Mouse (Mus musculus) embryonic facial prominence, embryonic 13.5 days (tissue): ENCODE results near the gene Gm5483. TPM values are rescaled to one million over a fixed set of nuclear protein-coding genes. Genes with fewer than 3 reads are reported as not detected.
"Not testable (repeated sequence)": the region's sequence is repeated elsewhere in the genome, so short reads cannot be mapped to it uniquely, and the experiment has no call there.

ENCODE experiments used
- ATAC-seq: fragments of 200-750 bp; cut with Nextera tagmentation; 2 replicates; pipeline ENCODE4 v1.8.0; 2017; ENCODE audit warnings: low read depth; ENCODE audit not compliant: insufficient number of reproducible peaks, insufficient read depth, low FRiP score, low TSS enrichment
- H3K27ac ChIP-seq: fragments of 300-500 bp; sonication (generic); 2 replicates; pipeline ENCODE4 v1.5.1; 2015; ENCODE audit warnings: moderate library complexity, mild to moderate bottlenecking, inconsistent platforms
- H3K27me3 ChIP-seq: fragments of 300-500 bp; sonication (generic); 2 replicates; pipeline ENCODE4 v1.6.1; 2015; ENCODE audit warnings: mild to moderate bottlenecking, inconsistent platforms
- H3K36me3 ChIP-seq: fragments of 300-500 bp; sonication (generic); 2 replicates; pipeline ENCODE4 v1.6.1; 2015; ENCODE audit warnings: mild to moderate bottlenecking, inconsistent platforms
- H3K4me1 ChIP-seq: fragments of 300-500 bp; sonication (generic); 2 replicates; pipeline ENCODE4 v1.6.1; 2015; ENCODE audit warnings: inconsistent platforms
- H3K4me2 ChIP-seq: fragments of 300-500 bp; sonication (generic); 2 replicates; pipeline ENCODE4 v1.6.1; 2015; ENCODE audit warnings: moderate library complexity, mild to moderate bottlenecking, inconsistent platforms
- H3K4me3 ChIP-seq: fragments of 300-500 bp; sonication (generic); 2 replicates; pipeline ENCODE4 v1.5.1; 2015; ENCODE audit warnings: mild to moderate bottlenecking, inconsistent platforms
- H3K9ac ChIP-seq: fragments of 300-500 bp; sonication (generic); 2 replicates; pipeline ENCODE4 v1.6.1; 2015; ENCODE audit warnings: mild to moderate bottlenecking, inconsistent platforms
- H3K9me3 ChIP-seq: fragments of 300-500 bp; sonication (generic); 2 replicates; pipeline ENCODE4 v1.6.1; 2016; ENCODE audit warnings: inconsistent platforms
- WGBS: fragments of 180-500 bp; shearing (Covaris S2); methylation state at CpG from one replicate; pipeline ENCODE4 v1.1.7; 2015; ENCODE audit warnings: mixed read lengths; 5-methylcytosine and 5-hydroxymethylcytosine counted together
- polyA plus RNA-seq: library from polyadenylated mRNA; unstranded; fragments of >200 nt; fragmentation: Nextera tagmentation; extraction: Ambion mirVana; gene quantifications from 2 replicates; pipeline ENCODE4 v1.2.1, GENCODE M21; 2015

Gene Gm5483
- polyA plus RNA-seq: 0.80 and 1.3 TPM in 2 replicates

GRCm38 (mm10) chr16:36183912-36184311 lies at the start of gene Gm5483:
TSS of gene Gm5483 (plus strand) at chr16:36184212.
- H3K36me3 ChIP-seq, H3K9ac ChIP-seq, H3K27ac ChIP-seq, H3K4me3 ChIP-seq, H3K27me3 ChIP-seq, H3K9me3 ChIP-seq, H3K4me1 ChIP-seq, ATAC-seq, H3K4me2 ChIP-seq: not testable (repeated sequence)
- 78% methylated on average over 4 of the region's 4 CpGs for WGBS

DNA sequence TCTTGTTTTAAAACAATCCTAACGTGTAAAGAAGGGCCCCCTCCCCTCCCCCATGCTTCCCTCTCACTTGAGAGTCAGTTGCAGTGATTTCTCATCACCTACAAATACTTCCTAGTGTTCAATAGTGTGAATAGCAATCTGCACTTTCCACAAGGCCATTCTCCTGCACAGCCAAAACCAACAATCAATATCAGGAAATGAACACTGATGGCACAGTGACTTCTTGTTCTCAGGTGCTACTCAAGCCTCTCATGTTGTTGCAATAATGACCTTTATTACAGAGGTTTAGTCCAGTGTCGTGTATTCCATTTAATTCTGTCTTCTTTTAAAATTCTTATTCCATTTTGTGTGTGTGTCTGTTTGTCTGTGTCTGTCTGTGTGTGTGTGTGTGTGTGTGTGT lies 45.8 kb upstream of the Gm5483 start:
- Histone ChIP-seq H3K9ac (no peak overlapping the region), H3K4me1 (no peaks in the 10 kb centered on the region), H3K27ac (no peak overlapping the region), H3K4me3 (no peak overlapping the region), H3K4me2 (no peak overlapping the region), H3K36me3 (no peaks in the 10 kb centered on the region), H3K27me3 (no peaks in the 10 kb centered on the region), H3K9me3 (no peaks in the 10 kb centered on the region)
- no peak for ATAC-seq
- 81% methylated on average over 2 of the region's 2 CpGs for WGBS

DNA sequence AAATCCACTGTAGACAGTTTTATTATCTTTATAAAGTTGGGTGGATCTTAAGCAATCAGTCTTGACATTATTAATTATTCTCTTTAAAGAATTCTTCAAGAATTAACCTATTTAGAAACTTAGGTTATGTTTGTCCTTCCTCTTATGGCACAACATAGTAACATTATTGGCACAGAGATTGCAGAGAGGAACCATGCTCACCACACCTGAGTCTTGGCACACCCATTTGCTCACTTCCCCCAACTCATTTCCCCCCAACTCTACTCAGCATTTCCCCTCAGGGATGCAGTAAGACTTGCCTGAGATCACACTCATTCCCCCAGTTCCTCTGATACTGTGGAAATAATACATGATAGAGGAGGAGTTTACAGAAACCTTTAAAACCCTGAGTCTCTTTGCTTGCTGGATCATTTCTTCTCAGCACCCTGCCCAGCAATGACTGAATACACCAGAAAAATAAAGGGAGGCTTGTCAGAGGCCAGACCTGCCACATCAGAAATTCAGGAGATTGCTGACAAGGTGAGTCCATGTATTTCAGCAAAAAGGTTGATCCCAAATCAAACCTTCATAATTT lies 27.5 kb upstream of the Gm5483 start, which contains the start of gene Stfa2l1:
TSS of gene Stfa2l1 (plus strand) at position 410 of the 574 bp plus-strand sequence.
- ATAC-seq: no peak
- Histone ChIP-seq H3K27me3 (no peaks in the 10 kb centered on the region), H3K9ac (no peak within 1 kb of the TSS), H3K27ac (no peak within 1 kb of the TSS), H3K4me1 (no peaks in the 10 kb centered on the region), H3K4me3 (no peak within 1 kb of the TSS), H3K4me2 (no peak within 1 kb of the TSS), H3K9me3 (no peaks in the 10 kb centered on the region), H3K36me3 (no peaks in the 10 kb centered on the region)

DNA sequence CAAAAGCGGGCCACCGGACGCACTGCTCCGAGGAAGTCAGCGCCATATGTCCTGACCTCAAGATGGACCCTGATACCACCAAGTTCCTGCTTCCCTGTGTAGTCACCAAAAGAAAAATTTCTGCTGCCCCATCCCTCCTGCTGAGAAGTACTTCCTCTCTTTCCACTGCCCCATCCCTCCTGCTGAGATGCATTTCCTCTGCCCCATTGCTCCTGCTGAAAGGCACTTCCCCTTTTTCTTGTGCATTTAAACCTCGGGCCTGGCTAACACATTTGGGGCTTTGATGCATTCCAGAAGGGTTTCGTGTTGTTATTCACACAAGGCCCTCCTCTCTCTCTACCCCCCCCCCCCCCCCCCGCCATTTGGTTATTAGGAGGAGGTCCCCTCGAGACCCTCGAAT lies 16.2 kb upstream of the Gm5483 start:
- H3K9ac ChIP-seq, H3K4me2 ChIP-seq, H3K36me3 ChIP-seq, H3K4me3 ChIP-seq, H3K27me3 ChIP-seq, H3K9me3 ChIP-seq, H3K27ac ChIP-seq, ATAC-seq, H3K4me1 ChIP-seq: not testable (repeated sequence)
- 86% methylated on average over 9 of the region's 10 CpGs for WGBS

DNA sequence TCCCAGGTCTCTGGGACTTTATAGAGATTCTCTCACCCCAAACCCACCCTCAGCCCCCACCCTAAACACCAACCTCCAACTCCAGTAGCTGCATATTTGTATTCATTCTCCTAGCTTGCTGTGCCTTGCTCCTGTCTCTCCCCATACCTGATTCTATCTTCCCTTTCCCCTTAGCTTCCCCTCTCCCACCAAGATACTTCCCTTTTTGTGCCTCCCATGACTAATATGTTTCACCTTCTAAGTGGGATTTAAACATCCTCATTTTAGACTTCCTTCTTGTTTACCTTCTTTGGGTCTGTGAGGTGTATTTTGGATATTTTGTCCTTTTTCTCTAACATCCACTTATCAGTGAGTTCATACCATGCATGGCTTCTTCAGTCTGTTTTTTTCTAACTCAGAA lies 7.9 kb upstream of the Gm5483 start:
- no peak overlapping the region for H3K9ac ChIP-seq
- no peak for ATAC-seq
- no peaks in the 10 kb centered on the region for H3K4me1 ChIP-seq

DNA sequence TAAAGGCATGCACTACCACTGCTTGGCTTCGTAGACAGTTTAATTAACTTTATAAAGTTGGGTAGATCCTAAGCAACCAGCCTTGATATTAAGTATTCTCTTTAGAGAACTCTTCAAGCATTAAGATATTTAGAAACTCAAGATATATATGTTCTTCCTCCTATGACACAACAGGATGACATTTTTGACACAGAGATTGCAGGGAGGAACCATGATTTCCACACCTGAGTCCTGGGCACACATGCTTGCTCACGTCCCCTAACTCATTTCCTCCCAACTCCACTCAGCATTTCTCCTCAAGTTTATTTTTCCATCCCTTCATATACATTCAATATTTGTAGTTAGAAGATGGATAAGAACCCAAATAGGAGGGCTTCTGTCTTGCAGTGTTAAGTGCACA lies 4.1 kb upstream of the Gm5483 start:
- Histone ChIP-seq H3K36me3 (no peaks in the 10 kb centered on the region), H3K4me1 (no peaks in the 10 kb centered on the region), H3K9ac (no peak overlapping the region), H3K4me3 (no peak overlapping the region), H3K27me3 (no peaks in the 10 kb centered on the region), H3K27ac (no peak overlapping the region), H3K4me2 (no peak overlapping the region), H3K9me3 (peaks cover 2% of the 10 kb centered on the region; the same call in 1 of the 2 replicates)
- ATAC-seq: no peak
- WGBS: 79% methylated on average over 2 of the region's 2 CpGs

More for the DNA sequence above, 7.9 kb upstream of the Gm5483 start:
- H3K4me3 ChIP-seq: no peak overlapping the region
- no peaks in the 10 kb centered on the region for H3K27me3 ChIP-seq
- H3K36me3 ChIP-seq: no peaks in the 10 kb centered on the region
- no peak overlapping the region for H3K4me2 ChIP-seq
- H3K27ac ChIP-seq: no peak overlapping the region
- H3K9me3 ChIP-seq: peaks cover 5% of the 10 kb centered on the region; the same call in 1 of the 2 replicates

GRCm38 (mm10) chr16:36199226-36199625 lies 15.2 kb downstream of the Gm5483 start:
- Histone ChIP-seq H3K4me3 (no peak overlapping the region), H3K4me1 (no peaks in the 10 kb centered on the region), H3K9ac (no peak overlapping the region), H3K27ac (no peak overlapping the region), H3K36me3 (no peaks in the 10 kb centered on the region), H3K9me3 (no peaks in the 10 kb centered on the region), H3K27me3 (no peaks in the 10 kb centered on the region), H3K4me2 (peak overlapping the region; percentile 44)
- WGBS: 45% methylated on average over 19 of the region's 19 CpGs
- ATAC-seq: no peak

GRCm38 (mm10) chr16:36203846-36204245 lies 19.8 kb downstream of the Gm5483 start:
- no peak overlapping the region for H3K9ac ChIP-seq
- no peak overlapping the region for H3K4me2 ChIP-seq
- no peaks in the 10 kb centered on the region for H3K4me1 ChIP-seq
- H3K4me3 ChIP-seq: no peak overlapping the region
- H3K9me3 ChIP-seq: no peaks in the 10 kb centered on the region
- no peaks in the 10 kb centered on the region for H3K27me3 ChIP-seq
- WGBS: 74% methylated on average over 5 of the region's 5 CpGs
- no peaks in the 10 kb centered on the region for H3K36me3 ChIP-seq
- H3K27ac ChIP-seq: no peak overlapping the region
- no peak for ATAC-seq

- H3K36me3 ChIP-seq, H3K9ac ChIP-seq, H3K4me2 ChIP-seq, H3K27me3 ChIP-seq, ATAC-seq, H3K4me3 ChIP-seq, H3K27ac ChIP-seq, H3K9me3 ChIP-seq, H3K4me1 ChIP-seq: not testable (repeated sequence)
- WGBS: 43% methylated on average over 2 of the region's 2 CpGs
Observed at GRCm38 (mm10) chr16:36205684-36206083, 21.7 kb downstream of the Gm5483 start.

GRCm38 (mm10) chr16:36209967-36210453 lies 26.0 kb downstream of the Gm5483 start, which contains the start of gene Gm5416:
TSS of gene Gm5416 (plus strand) at chr16:36210403.
- no peaks in the 10 kb centered on the region for H3K4me1 ChIP-seq
- H3K9me3 ChIP-seq: no peaks in the 10 kb centered on the region
- H3K27me3 ChIP-seq: no peaks in the 10 kb centered on the region
- 79% methylated on average over 2 of the region's 2 CpGs for WGBS
- H3K36me3 ChIP-seq: no peaks in the 10 kb centered on the region
- no peak within 1 kb of the TSS for H3K9ac ChIP-seq
- no peak within 1 kb of the TSS for H3K4me3 ChIP-seq
- no peak for ATAC-seq
- no peak within 1 kb of the TSS for H3K27ac ChIP-seq
- H3K4me2 ChIP-seq: no peak within 1 kb of the TSS

- H3K36me3 ChIP-seq, H3K9me3 ChIP-seq, H3K27ac ChIP-seq, ATAC-seq, H3K4me3 ChIP-seq, H3K4me1 ChIP-seq, H3K27me3 ChIP-seq, H3K9ac ChIP-seq, H3K4me2 ChIP-seq: not testable (repeated sequence)
- 86% methylated on average over 7 of the region's 7 CpGs for WGBS
Observed at GRCm38 (mm10) chr16:36221168-36221567, 37.2 kb downstream of the Gm5483 start, which contains the start of gene 2010005H15Rik. TSS of gene 2010005H15Rik (plus strand) at chr16:36221468.
